Mouse (Mus musculus): ENCODE measurements at regions not wholly inside any gene's neighbourhood (a gene's known extent, or its start where the extent isn't known, plus 50 kb on each side); places are given as distances from the start of the nearest gene placed in this dataset.
"Not testable (repeated sequence)": the region's sequence is repeated elsewhere in the genome, so short reads cannot be mapped to it uniquely, and the experiment has no call there.

GRCm38 (mm10) chr10:22460386-22460785 is 100.0 kb downstream of the Raet1d start:
- not testable (repeated sequence) for DNase-seq (ENCODE audit: extremely low spot score, low spot score)

GRCm38 (mm10) chr10:22460818-22461479 is 100.6 kb downstream of the Raet1d start:
- DNase-seq (ENCODE audit: extremely low spot score, low spot score) = peak; percentile 37

- DNase-seq (ENCODE audit: extremely low spot score, low spot score) = not testable (repeated sequence)
These were observed 101.2 kb downstream of the Raet1d start for GRCm38 (mm10) chr10:22461480-22462050.

GRCm38 (mm10) chr10:22471722-22472330 is 111.5 kb downstream of the Raet1d start:
- not testable (repeated sequence) for DNase-seq (ENCODE audit: extremely low spot score, low spot score)

GRCm38 (mm10) chr10:22479860-22480259 is 119.5 kb downstream of the Raet1d start:
- peak; percentile 67 for DNase-seq (ENCODE audit: extremely low spot score, low spot score)

- DNase-seq (ENCODE audit: extremely low spot score, low spot score) = not testable (repeated sequence)
These were observed 126.7 kb downstream of the Raet1d start for GRCm38 (mm10) chr10:22487071-22487470.

- DNase-seq (ENCODE audit: extremely low spot score, low spot score) = not testable (repeated sequence)
These were observed 131.5 kb downstream of the Raet1d start for GRCm38 (mm10) chr10:22491806-22492347.

- no peak for DNase-seq (ENCODE audit: extremely low spot score, low spot score)
These were observed 135.7 kb downstream of the Raet1d start for GRCm38 (mm10) chr10:22495975-22496496.
